Mouse (Mus musculus) lung, postnatal 0 days (tissue): ENCODE measurements around the gene Ugt1a6a. TPM values are rescaled to one million over a fixed set of nuclear protein-coding genes. Genes with fewer than 3 reads are reported as not detected.

Source experiments
- ATAC-seq: fragments of 200-750 bp; cut with Nextera tagmentation; 2 replicates; pipeline ENCODE4 v1.8.0; 2017; ENCODE audit warnings: moderate library complexity
- DNase-seq: peaks from one replicate; pipeline ENCODE4 v3.0.0-alpha.2; 2016; ENCODE audit warnings: low spot score
- H3K27ac ChIP-seq: fragments of 300-500 bp; sonication (generic); 2 replicates; pipeline ENCODE4 v1.5.1; 2014; ENCODE audit warnings: antibody characterized with exemption, mild to moderate bottlenecking, low read length, mixed read lengths
- H3K27me3 ChIP-seq: fragments of 300-500 bp; sonication (generic); replicated peaks from 2 replicates; pipeline ENCODE4 v1.6.1; 2014; ENCODE audit warnings: low read length, mixed read lengths; ENCODE audit not compliant: insufficient read depth
- H3K36me3 ChIP-seq: fragments of 300-500 bp; sonication (generic); 2 replicates; pipeline ENCODE4 v1.6.1; 2014; ENCODE audit warnings: low read length, mixed read lengths; ENCODE audit not compliant: insufficient read depth
- H3K4me1 ChIP-seq: fragments of 300-500 bp; sonication (generic); 2 replicates; pipeline ENCODE4 v1.6.1; 2014; ENCODE audit warnings: antibody characterized with exemption, low read depth, low read length, mixed read lengths; ENCODE audit not compliant: insufficient read depth
- H3K4me2 ChIP-seq: fragments of 300-500 bp; sonication (generic); replicated peaks from 2 replicates; pipeline ENCODE4 v1.6.1; 2014; ENCODE audit warnings: low read depth, mild to moderate bottlenecking, low read length, moderate library complexity, mixed read lengths
- H3K4me3 ChIP-seq: fragments of 300-500 bp; sonication (generic); 2 replicates; pipeline ENCODE4 v1.5.1; 2014; ENCODE audit warnings: low read depth, low read length
- H3K9ac ChIP-seq: fragments of 300-500 bp; sonication (generic); replicated peaks from 2 replicates; pipeline ENCODE4 v1.6.1; 2014; ENCODE audit warnings: low read depth, mild to moderate bottlenecking
- H3K9me3 ChIP-seq: fragments of 300-500 bp; sonication (generic); 2 replicates; pipeline ENCODE4 v1.6.1; 2016; ENCODE audit warnings: low read length, mixed read lengths
- CTCF ChIP-seq: IDR thresholded peaks from 2 replicates; pipeline ENCODE4 v1.5.1; 2016; ENCODE audit warnings: antibody characterized with exemption, mild to moderate bottlenecking
- EP300 ChIP-seq: IDR thresholded peaks from 2 replicates; pipeline ENCODE4 v1.6.1; 2016; ENCODE audit warnings: antibody characterized with exemption, mild to moderate bottlenecking, control low read depth
- WGBS: fragments of 180-500 bp; shearing (Covaris S2); extraction: QIAGEN DNeasy Blood & Tissue Kit; methylation state at CpG from one replicate; pipeline ENCODE4 v1.1.7; 2014; 5-methylcytosine and 5-hydroxymethylcytosine counted together
- polyA plus RNA-seq: library from polyadenylated mRNA; unstranded; fragments of >200 nt; fragmentation: Nextera tagmentation; extraction: Ambion mirVana; gene quantifications from 2 replicates; pipeline ENCODE4 v1.2.1, GENCODE M21; 2015

Ugt1a6a gene
- polyA plus RNA-seq, 1 experiment from 2014 or later, result 39.9 TPM

DNA sequence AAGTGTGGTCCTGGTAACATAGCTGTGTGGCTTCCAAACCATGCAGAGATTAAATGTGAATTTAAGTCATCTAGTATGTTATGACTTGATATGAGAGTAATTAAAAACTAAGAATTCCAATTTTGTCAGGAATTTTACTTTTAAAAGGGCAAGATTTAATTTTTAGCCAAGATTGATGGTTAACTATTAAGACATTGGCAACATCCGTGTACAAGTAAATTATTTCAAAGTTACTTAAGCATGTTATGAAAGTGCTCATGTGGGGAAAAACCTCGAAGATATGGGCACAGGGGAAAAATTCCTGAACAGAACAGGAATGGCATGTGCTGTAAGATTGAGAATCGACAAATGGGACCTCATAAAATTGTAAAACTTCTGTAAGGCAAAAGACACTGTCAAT lies 62.8 kb downstream of the Ugt1a6a start:
- no peaks in the 10 kb centered on the region for H3K27me3 ChIP-seq
- no peak for TF ChIP-seq CTCF
- no peak for TF ChIP-seq EP300
- ATAC-seq (no peak), DNase-seq (no peak)
- no peaks in the 10 kb centered on the region for H3K4me1 ChIP-seq
- H3K9ac ChIP-seq, result no peak overlapping the region
- no peaks in the 10 kb centered on the region for H3K9me3 ChIP-seq
- 77% methylated on average over 3 of the region's 3 CpGs for WGBS
- H3K36me3 ChIP-seq, result no peaks in the 10 kb centered on the region
- H3K4me2 ChIP-seq, result no peak overlapping the region
- no peak overlapping the region for H3K27ac ChIP-seq
- H3K4me3 ChIP-seq, result no peak overlapping the region

DNA sequence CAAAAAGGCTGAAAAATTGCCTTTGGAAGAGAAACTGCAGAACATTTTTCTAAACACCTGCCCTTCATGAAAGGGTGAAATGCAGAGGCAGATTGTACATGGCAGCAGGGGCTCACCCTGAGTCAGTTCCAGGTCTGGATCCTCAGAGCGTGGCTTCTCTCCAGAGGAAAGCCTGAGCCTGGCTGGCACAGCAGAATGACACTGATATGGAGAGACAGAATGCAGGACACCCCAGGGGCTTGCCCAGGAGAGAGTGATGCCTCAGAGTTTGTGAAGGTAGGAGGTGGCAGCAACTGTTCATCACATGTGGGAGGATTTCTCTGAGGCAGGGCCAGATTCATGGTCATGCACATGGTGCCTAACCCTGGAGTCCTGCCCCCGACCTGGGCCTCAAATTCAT lies 65.4 kb downstream of the Ugt1a6a start:
- Histone ChIP-seq H3K27me3 (no peaks in the 10 kb centered on the region), H3K27ac (no peak overlapping the region), H3K4me1 (no peaks in the 10 kb centered on the region), H3K9me3 (no peaks in the 10 kb centered on the region), H3K4me2 (no peak overlapping the region), H3K9ac (no peak overlapping the region), H3K36me3 (no peaks in the 10 kb centered on the region), H3K4me3 (no peak overlapping the region)
- no peak for TF ChIP-seq CTCF
- no peak for TF ChIP-seq EP300
- DNase-seq (no peak), ATAC-seq (no peak)
- WGBS, result 72% methylated on average over 2 of the region's 2 CpGs

- Histone ChIP-seq H3K4me2 (no peak within 1 kb of the TSS), H3K9ac (no peak within 1 kb of the TSS), H3K36me3 (no peaks in the 10 kb centered on the region), H3K27ac (no peak within 1 kb of the TSS), H3K27me3 (no peaks in the 10 kb centered on the region), H3K9me3 (no peaks in the 10 kb centered on the region), H3K4me1 (no peaks in the 10 kb centered on the region), H3K4me3 (no peak within 1 kb of the TSS)
- WGBS, result 63% methylated on average over 7 of the region's 7 CpGs
- no peak for TF ChIP-seq EP300
- TF ChIP-seq CTCF, result no peak
- DNase-seq (no peak), ATAC-seq (no peak)
These were observed 65.8 kb downstream of the Ugt1a6a start, which contains the start of gene Ugt1a2 for GRCm38 (mm10) chr1:88200456-88200855. Ugt1a2 (plus strand) TSS chr1:88200601.

DNA sequence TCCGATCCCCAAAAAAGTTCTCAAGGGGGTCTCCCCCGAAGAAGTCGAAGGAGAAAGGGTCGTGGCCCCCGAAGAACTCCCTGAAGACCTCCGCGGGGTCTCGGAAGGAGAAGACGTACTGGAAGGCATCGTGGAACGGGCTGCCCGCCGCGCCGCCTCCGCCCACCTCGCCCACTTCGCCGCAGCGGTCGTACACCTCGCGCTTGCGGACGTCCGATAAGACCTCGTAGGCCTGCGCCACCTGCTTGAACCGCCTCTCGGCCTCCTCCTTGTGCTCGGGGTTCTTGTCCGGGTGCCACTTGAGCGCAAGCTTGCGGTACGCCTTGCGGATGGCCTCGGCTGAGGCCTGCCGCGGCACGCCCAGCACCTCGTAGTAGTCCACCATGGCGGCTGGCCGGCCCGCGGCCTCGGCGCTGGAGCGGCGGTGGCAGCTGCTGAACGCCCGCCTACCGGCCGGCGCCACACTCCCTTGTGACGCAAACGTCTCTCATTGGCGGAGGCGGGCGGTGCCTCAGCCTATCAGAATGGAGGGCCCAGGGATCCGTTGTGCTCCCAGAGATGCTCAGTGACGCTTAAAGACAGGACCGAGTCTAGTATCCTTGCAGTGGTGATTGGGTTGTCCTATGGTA lies 70.8 kb downstream of the Ugt1a6a start, which contains the start of gene Dnajb3:
Dnajb3 (minus strand) TSS at position 489 of the 629 bp plus-strand sequence.
- no peaks in the 10 kb centered on the region for H3K36me3 ChIP-seq
- no peaks in the 10 kb centered on the region for H3K27me3 ChIP-seq
- no peak within 1 kb of the TSS for H3K9ac ChIP-seq
- H3K4me3 ChIP-seq, result peak within 1 kb of the TSS; percentile 31
- H3K4me2 ChIP-seq, result peak within 1 kb of the TSS; percentile 75
- no peaks in the 10 kb centered on the region for H3K9me3 ChIP-seq
- WGBS, result 7% methylated on average over 46 of the region's 62 CpGs
- no peaks in the 10 kb centered on the region for H3K4me1 ChIP-seq
- no peak within 1 kb of the TSS for H3K27ac ChIP-seq
- ATAC-seq, result peak; percentile 96
- peak; percentile 72 for DNase-seq
- TF ChIP-seq EP300, result no peak
- TF ChIP-seq CTCF, result 0 out of 2 replicates have a peak, but pooled peaks have one; percentile 19

GRCm38 (mm10) chr1:88206843-88207479 lies 72.4 kb downstream of the Ugt1a6a start:
- Histone ChIP-seq H3K4me1 (no peaks in the 10 kb centered on the region), H3K9me3 (peaks cover 5% of the 10 kb centered on the region), H3K36me3 (no peaks in the 10 kb centered on the region), H3K27ac (no peak overlapping the region), H3K27me3 (no peaks in the 10 kb centered on the region), H3K9ac (no peak overlapping the region), H3K4me2 (no peak overlapping the region), H3K4me3 (no peak overlapping the region)
- WGBS, result 59% methylated on average over 2 of the region's 2 CpGs
- ATAC-seq (no peak), DNase-seq (no peak)
- TF ChIP-seq CTCF (no peak), EP300 (no peak)

- H3K4me2 ChIP-seq, result no peak within 1 kb of the TSS
- ATAC-seq (peak; percentile 27), DNase-seq (peak; percentile 34)
- TF ChIP-seq CTCF (no peak), EP300 (no peak)
- peaks cover 45% of the 10 kb centered on the region for H3K9me3 ChIP-seq
- no peaks in the 10 kb centered on the region for H3K4me1 ChIP-seq
- no peaks in the 10 kb centered on the region for H3K36me3 ChIP-seq
- no peak within 1 kb of the TSS for H3K4me3 ChIP-seq
- H3K27me3 ChIP-seq, result no peaks in the 10 kb centered on the region
- H3K9ac ChIP-seq, result no peak within 1 kb of the TSS
- H3K27ac ChIP-seq, result no peak within 1 kb of the TSS
- WGBS, result 62% methylated on average over 8 of the region's 8 CpGs
These were observed 77.2 kb downstream of the Ugt1a6a start, which contains the start of gene Ugt1a1 for GRCm38 (mm10) chr1:88211812-88212211. Ugt1a1 (plus strand) TSS chr1:88211959.
